Mouse (Mus musculus): ENCODE data around the gene Htr5a. TPM values are rescaled to one million over a fixed set of nuclear protein-coding genes. Genes with fewer than 3 reads are reported as not detected.

Gene Htr5a
- polyA plus RNA-seq, 1 experiment from 2014 or later, result not detected

GRCm38 (mm10) chr5:27846979-27847378, 5.0 kb downstream of the Htr5a start:
- Histone ChIP-seq H3K4me2 (replicated peaks; ENCODE audit: low read depth) (no peak overlapping the region), H3K9me3 (ENCODE audit: control insufficient read depth, low read length) (no peaks in the 10 kb centered on the region), H3K27me3 (ENCODE audit: control insufficient read depth, insufficient read depth, low read length) (no peaks in the 10 kb centered on the region), H3K4me1 (replicated peaks; ENCODE audit: control insufficient read depth, insufficient read depth) (no peaks in the 10 kb centered on the region), H3K27ac (replicated peaks) (no peak overlapping the region), H3K9ac (ENCODE audit: low read length) (no peak overlapping the region), H3K4me3 (ENCODE audit: low read depth, low read length) (no peak overlapping the region), H3K36me3 (ENCODE audit: control insufficient read depth, insufficient read depth, low read length) (no peaks in the 10 kb centered on the region)
- DNase-seq (ENCODE audit: low spot score) (no peak), ATAC-seq (ENCODE audit: low FRiP score, low TSS enrichment) (no peak)
- 56% methylated on average over 5 of the region's 5 CpGs for WGBS
- TF ChIP-seq EP300 (optimal IDR thresholded peaks at IDR 0.05) (no peak), CTCF (IDR thresholded peaks at IDR 0.05; ENCODE audit: low read depth) (no peak)

GRCm38 (mm10) chr5:27854290-27854689, 12.3 kb downstream of the Htr5a start:
- DNase-seq (ENCODE audit: low spot score), result no peak
- Histone ChIP-seq H3K27me3 (ENCODE audit: control insufficient read depth, insufficient read depth, low read length) (no peaks in the 10 kb centered on the region), H3K4me3 (ENCODE audit: low read depth, low read length) (no peak overlapping the region), H3K36me3 (ENCODE audit: control insufficient read depth, insufficient read depth, low read length) (no peaks in the 10 kb centered on the region), H3K4me2 (replicated peaks; ENCODE audit: low read depth) (no peak overlapping the region), H3K9ac (ENCODE audit: low read length) (no peak overlapping the region), H3K9me3 (ENCODE audit: control insufficient read depth, low read length) (no peaks in the 10 kb centered on the region), H3K27ac (replicated peaks) (no peak overlapping the region), H3K4me1 (replicated peaks; ENCODE audit: control insufficient read depth, insufficient read depth) (no peaks in the 10 kb centered on the region)
- no peak for ATAC-seq (ENCODE audit: low FRiP score, low TSS enrichment)
- WGBS, result 63% methylated on average over 1 of the region's 1 CpGs
- TF ChIP-seq CTCF (IDR thresholded peaks at IDR 0.05; ENCODE audit: low read depth) (peak; percentile 76), EP300 (optimal IDR thresholded peaks at IDR 0.05) (no peak)

GRCm38 (mm10) chr5:27855726-27856125, 13.8 kb downstream of the Htr5a start:
- H3K27ac ChIP-seq (replicated peaks), result no peak overlapping the region
- no peak overlapping the region for H3K4me2 ChIP-seq (replicated peaks; ENCODE audit: low read depth)
- H3K9me3 ChIP-seq (ENCODE audit: control insufficient read depth, low read length), result no peaks in the 10 kb centered on the region
- H3K4me3 ChIP-seq (ENCODE audit: low read depth, low read length), result no peak overlapping the region
- no peak for ATAC-seq (ENCODE audit: low FRiP score, low TSS enrichment)
- 87% methylated on average over 2 of the region's 2 CpGs for WGBS
- H3K27me3 ChIP-seq (ENCODE audit: control insufficient read depth, insufficient read depth, low read length), result no peaks in the 10 kb centered on the region
- no peaks in the 10 kb centered on the region for H3K36me3 ChIP-seq (ENCODE audit: control insufficient read depth, insufficient read depth, low read length)
- no peaks in the 10 kb centered on the region for H3K4me1 ChIP-seq (replicated peaks; ENCODE audit: control insufficient read depth, insufficient read depth)
- no peak for TF ChIP-seq EP300 (optimal IDR thresholded peaks at IDR 0.05)
- TF ChIP-seq CTCF (IDR thresholded peaks at IDR 0.05; ENCODE audit: low read depth), result no peak
- H3K9ac ChIP-seq (ENCODE audit: low read length), result no peak overlapping the region
- no peak for DNase-seq (ENCODE audit: low spot score)

GRCm38 (mm10) chr5:27873240-27874082, 31.5 kb downstream of the Htr5a start:
- DNase-seq (ENCODE audit: low spot score) (no peak), ATAC-seq (ENCODE audit: low FRiP score, low TSS enrichment) (no peak)
- no peaks in the 10 kb centered on the region for H3K9me3 ChIP-seq (ENCODE audit: control insufficient read depth, low read length)
- no peaks in the 10 kb centered on the region for H3K36me3 ChIP-seq (ENCODE audit: control insufficient read depth, insufficient read depth, low read length)
- no peaks in the 10 kb centered on the region for H3K27me3 ChIP-seq (ENCODE audit: control insufficient read depth, insufficient read depth, low read length)
- H3K4me1 ChIP-seq (replicated peaks; ENCODE audit: control insufficient read depth, insufficient read depth), result no peaks in the 10 kb centered on the region
- H3K27ac ChIP-seq (replicated peaks), result no peak overlapping the region
- TF ChIP-seq CTCF (IDR thresholded peaks at IDR 0.05; ENCODE audit: low read depth) (no peak), EP300 (optimal IDR thresholded peaks at IDR 0.05) (no peak)
- H3K4me2 ChIP-seq (replicated peaks; ENCODE audit: low read depth), result no peak overlapping the region
- no peak overlapping the region for H3K4me3 ChIP-seq (ENCODE audit: low read depth, low read length)
- WGBS, result 60% methylated on average over 8 of the region's 8 CpGs
- no peak overlapping the region for H3K9ac ChIP-seq (ENCODE audit: low read length)

- Histone ChIP-seq H3K27ac (replicated peaks) (no peak overlapping the region), H3K4me2 (replicated peaks; ENCODE audit: low read depth) (no peak overlapping the region), H3K27me3 (ENCODE audit: control insufficient read depth, insufficient read depth, low read length) (no peaks in the 10 kb centered on the region), H3K4me1 (replicated peaks; ENCODE audit: control insufficient read depth, insufficient read depth) (no peaks in the 10 kb centered on the region), H3K36me3 (ENCODE audit: control insufficient read depth, insufficient read depth, low read length) (no peaks in the 10 kb centered on the region), H3K9me3 (ENCODE audit: control insufficient read depth, low read length) (no peaks in the 10 kb centered on the region), H3K4me3 (ENCODE audit: low read depth, low read length) (no peak overlapping the region), H3K9ac (ENCODE audit: low read length) (no peak overlapping the region)
- DNase-seq (ENCODE audit: low spot score) (no peak), ATAC-seq (ENCODE audit: low FRiP score, low TSS enrichment) (no peak)
- 72% methylated on average over 5 of the region's 5 CpGs for WGBS
- TF ChIP-seq CTCF (IDR thresholded peaks at IDR 0.05; ENCODE audit: low read depth) (no peak), EP300 (optimal IDR thresholded peaks at IDR 0.05) (no peak)
Observed at GRCm38 (mm10) chr5:27874211-27874610, 32.3 kb downstream of the Htr5a start.

DNA sequence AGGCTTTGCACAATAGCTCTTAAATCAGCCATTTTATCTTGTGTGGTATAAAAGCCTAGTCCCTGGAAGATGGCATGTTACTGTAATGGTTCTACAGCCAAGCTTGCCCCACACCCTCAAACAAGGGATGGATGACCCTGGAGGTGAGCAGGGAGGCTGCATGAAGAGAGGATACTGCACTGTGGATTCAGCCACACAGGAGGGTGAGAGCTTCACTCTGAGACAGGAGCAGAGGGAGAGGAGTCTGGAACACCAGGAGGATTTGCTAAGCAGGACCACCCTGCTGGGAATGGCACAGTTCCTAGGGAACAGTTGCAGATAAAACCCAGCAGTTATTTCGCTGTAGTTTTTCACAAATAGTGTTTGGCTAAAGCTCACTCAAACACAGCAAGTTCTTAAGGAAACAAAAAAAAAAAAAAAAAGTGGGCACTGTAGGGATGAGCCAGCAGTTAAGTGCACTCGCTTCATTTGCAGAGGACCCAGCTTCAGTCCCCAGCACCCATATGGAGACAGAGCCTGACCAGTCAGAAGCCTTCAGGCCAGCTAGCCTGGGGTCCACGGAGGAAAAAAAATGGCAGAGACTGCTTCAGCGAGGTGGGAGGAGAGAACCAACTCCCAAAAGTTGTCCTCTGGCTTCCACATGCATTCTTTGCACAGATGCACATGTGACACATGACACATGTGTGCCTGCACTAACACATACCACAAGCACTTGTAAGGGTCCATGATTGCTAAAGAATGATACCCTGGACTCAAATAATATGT, 33.6 kb downstream of the Htr5a start:
- ATAC-seq (ENCODE audit: low FRiP score, low TSS enrichment) (no peak), DNase-seq (ENCODE audit: low spot score) (no peak)
- Histone ChIP-seq H3K9me3 (ENCODE audit: control insufficient read depth, low read length) (no peaks in the 10 kb centered on the region), H3K4me2 (replicated peaks; ENCODE audit: low read depth) (no peak overlapping the region), H3K36me3 (ENCODE audit: control insufficient read depth, insufficient read depth, low read length) (no peaks in the 10 kb centered on the region), H3K9ac (ENCODE audit: low read length) (no peak overlapping the region), H3K4me3 (ENCODE audit: low read depth, low read length) (no peak overlapping the region), H3K4me1 (replicated peaks; ENCODE audit: control insufficient read depth, insufficient read depth) (no peaks in the 10 kb centered on the region), H3K27ac (replicated peaks) (no peak overlapping the region), H3K27me3 (ENCODE audit: control insufficient read depth, insufficient read depth, low read length) (no peaks in the 10 kb centered on the region)
- 60% methylated on average over 4 of the region's 4 CpGs for WGBS
- TF ChIP-seq CTCF (IDR thresholded peaks at IDR 0.05; ENCODE audit: low read depth), result no peak
- no peak for TF ChIP-seq EP300 (optimal IDR thresholded peaks at IDR 0.05)

Data from stomach, postnatal 0 days (tissue).